Mouse (Mus musculus): Measurements from ENCODE around the gene Tor1aip2. TPM values are rescaled to one million over a fixed set of nuclear protein-coding genes. Genes with fewer than 3 reads are reported as not detected.

Tor1aip2 gene
- polyA plus RNA-seq, 1 experiment = 104 TPM

DNA sequence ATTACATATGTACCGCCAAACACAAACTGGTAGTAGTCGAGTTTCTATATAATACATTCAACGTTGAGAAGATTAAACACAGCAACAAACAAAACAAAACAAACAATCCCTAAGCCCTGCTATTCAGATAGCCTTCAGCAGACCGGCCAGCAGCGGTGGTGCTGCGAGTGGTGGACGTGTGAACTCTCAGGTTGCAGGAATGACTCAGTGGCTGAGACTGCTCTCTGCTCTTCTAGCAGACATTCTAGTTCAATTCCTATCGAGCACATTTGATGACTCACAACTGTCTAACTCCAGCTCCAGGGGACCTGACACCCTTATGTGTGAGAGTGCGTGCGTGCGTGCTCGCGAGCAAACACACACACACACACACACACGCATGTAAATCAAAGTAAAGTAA lies 34.9 kb downstream of the Tor1aip2 start:
- TF ChIP-seq CTCF (IDR thresholded peaks at IDR 0.05; ENCODE audit: low read depth, low read length) (no peak), POLR2A (IDR thresholded peaks at IDR 0.05; ENCODE audit: borderline replicate concordance, low read depth, low read length) (no peak)
- peaks cover 25% of the 10 kb centered on the region for H3K4me1 ChIP-seq (ENCODE audit: control insufficient read depth, insufficient read depth, low read length)
- H3K4me3 ChIP-seq (ENCODE audit: insufficient read depth, low read length) = no peak overlapping the region
- H3K27ac ChIP-seq (ENCODE audit: insufficient read depth, low read depth, low read length) = no peak overlapping the region

DNA sequence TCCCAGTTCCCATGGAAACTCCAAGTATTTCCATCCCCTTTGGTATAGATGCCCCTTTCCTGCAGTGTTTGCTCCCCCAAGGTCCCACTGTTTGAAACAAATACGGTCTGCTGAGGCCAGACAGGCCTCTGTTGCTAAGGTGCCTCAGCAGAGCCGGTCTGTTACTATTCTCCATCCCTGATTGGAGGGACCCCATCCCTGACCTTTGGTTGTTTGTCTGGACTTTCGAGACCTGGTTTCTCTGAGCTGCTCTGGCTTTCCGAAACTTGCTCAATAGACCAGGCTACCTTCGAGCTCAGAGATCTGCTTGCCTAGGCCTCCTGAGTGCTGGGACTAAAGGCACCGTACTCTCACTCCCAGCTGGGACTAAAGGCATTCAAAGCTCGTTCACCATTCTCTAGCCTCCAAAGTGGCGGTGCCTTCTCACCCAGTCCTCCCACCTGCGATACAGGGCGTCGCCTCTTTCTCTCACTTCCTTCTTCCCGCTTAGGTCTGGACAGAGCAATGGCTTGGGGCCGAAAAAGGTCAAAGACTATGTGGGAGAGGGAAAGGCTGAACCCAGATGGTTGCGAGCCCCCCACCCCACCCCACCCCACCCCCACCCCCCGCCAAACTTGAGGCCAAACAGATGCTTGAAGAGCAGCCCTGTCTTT lies 38.1 kb downstream of the Tor1aip2 start:
- Histone ChIP-seq H3K4me3 (ENCODE audit: insufficient read depth, low read length) (no peak overlapping the region), H3K27ac (ENCODE audit: insufficient read depth, low read depth, low read length) (no peak overlapping the region), H3K4me1 (ENCODE audit: control insufficient read depth, insufficient read depth, low read length) (peaks cover 5% of the 10 kb centered on the region; the same call in 1 of the 2 replicates)
- no peak for TF ChIP-seq CTCF (IDR thresholded peaks at IDR 0.05; ENCODE audit: low read depth, low read length)
- no peak for TF ChIP-seq POLR2A (IDR thresholded peaks at IDR 0.05; ENCODE audit: borderline replicate concordance, low read depth, low read length)

DNA sequence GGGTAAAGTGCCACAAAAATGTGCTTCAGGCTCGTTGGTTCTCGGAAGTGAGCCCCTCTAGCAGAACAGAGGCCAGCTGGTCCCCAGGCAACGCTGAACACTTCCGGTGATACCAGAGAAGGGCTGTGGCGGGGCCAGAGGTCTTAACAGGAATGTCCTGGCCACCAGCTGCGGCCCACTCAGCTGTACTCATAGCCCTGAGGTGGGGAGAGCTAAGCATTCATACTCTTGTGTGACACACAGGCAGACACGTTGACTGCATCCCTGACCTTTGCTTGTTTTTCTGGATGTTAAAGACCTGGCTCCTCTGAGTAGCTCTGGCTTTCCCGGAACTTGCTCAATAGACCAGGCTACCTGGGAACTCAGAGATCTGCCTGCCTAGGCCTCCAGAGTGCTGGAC lies 39.4 kb downstream of the Tor1aip2 start:
- Histone ChIP-seq H3K4me1 (ENCODE audit: control insufficient read depth, insufficient read depth, low read length) (peaks cover 5% of the 10 kb centered on the region; the same call in 1 of the 2 replicates), H3K4me3 (ENCODE audit: insufficient read depth, low read length) (no peak overlapping the region), H3K27ac (ENCODE audit: insufficient read depth, low read depth, low read length) (no peak overlapping the region)
- no peak for TF ChIP-seq POLR2A (IDR thresholded peaks at IDR 0.05; ENCODE audit: borderline replicate concordance, low read depth, low read length)
- TF ChIP-seq CTCF (IDR thresholded peaks at IDR 0.05; ENCODE audit: low read depth, low read length) = no peak

DNA sequence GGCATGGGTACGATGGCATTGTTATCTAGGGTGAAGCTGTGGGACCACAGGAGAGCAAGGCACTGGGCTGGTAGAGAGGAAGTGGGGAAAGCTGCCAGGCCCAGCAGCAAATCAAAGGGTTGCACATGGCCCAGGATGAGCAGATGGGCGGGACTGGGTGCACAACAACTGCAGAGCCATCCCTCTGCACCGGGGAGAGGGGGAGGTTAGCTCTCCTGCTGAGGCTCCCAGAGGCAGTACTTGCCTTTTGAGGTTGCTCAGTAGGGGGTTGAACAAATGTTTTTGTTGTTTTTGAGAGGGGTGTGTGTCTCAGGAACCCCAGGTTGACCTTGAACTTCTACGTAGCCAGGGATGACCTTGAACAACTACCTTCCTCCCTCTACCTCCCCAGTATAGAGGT lies 41.3 kb downstream of the Tor1aip2 start:
- Histone ChIP-seq H3K4me3 (ENCODE audit: insufficient read depth, low read length) (no peak overlapping the region), H3K27ac (ENCODE audit: insufficient read depth, low read depth, low read length) (no peak overlapping the region), H3K4me1 (ENCODE audit: control insufficient read depth, insufficient read depth, low read length) (peaks cover 5% of the 10 kb centered on the region; the same call in 1 of the 2 replicates)
- TF ChIP-seq CTCF (IDR thresholded peaks at IDR 0.05; ENCODE audit: low read depth, low read length) (no peak), POLR2A (IDR thresholded peaks at IDR 0.05; ENCODE audit: borderline replicate concordance, low read depth, low read length) (no peak)

DNA sequence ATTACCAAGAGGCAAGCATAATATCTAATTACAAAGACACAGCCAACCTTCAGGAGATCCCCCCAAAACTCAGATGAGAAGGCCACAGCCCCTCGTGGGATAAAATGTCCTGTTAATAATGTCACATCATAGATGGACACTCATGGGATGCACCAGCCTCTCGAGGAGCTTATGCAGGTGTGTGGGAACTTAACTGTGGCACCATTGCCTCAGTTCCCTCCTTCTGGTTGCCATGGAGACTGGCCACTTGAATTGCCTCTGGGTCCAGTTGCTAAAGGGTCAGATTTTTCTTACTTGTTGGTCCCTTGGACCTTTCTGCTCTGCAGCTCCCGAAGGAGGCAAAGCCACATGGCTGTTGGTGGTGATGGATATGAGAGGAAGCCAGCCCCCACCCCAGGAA lies 42.5 kb downstream of the Tor1aip2 start:
- no peak overlapping the region for H3K27ac ChIP-seq (ENCODE audit: insufficient read depth, low read depth, low read length)
- TF ChIP-seq POLR2A (IDR thresholded peaks at IDR 0.05; ENCODE audit: borderline replicate concordance, low read depth, low read length) (no peak), CTCF (IDR thresholded peaks at IDR 0.05; ENCODE audit: low read depth, low read length) (no peak)
- no peak overlapping the region for H3K4me3 ChIP-seq (ENCODE audit: insufficient read depth, low read length)
- H3K4me1 ChIP-seq (ENCODE audit: control insufficient read depth, insufficient read depth, low read length) = peaks cover 2% of the 10 kb centered on the region; the same call in 1 of the 2 replicates

DNA sequence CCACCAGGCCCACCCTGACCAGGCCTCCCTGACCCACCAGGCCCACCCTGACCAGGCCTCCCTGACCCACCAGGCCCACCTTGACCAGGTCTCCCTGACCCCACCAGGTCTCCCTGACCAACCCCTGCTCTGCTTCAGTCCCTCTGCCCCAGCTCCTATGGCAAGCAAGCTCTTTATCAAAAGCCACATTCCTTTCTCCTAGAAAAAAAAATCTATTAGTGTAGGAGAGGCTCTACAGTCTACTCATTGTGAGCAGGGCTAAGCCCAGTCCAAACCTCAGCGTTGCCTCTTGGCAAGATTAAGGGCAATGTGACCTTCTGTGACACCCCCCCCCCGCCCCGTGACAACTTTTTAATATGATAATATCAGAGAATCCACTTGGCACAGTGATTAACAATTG lies 49.4 kb downstream of the Tor1aip2 start:
- no peaks in the 10 kb centered on the region for H3K4me1 ChIP-seq (ENCODE audit: control insufficient read depth, insufficient read depth, low read length)
- no peak overlapping the region for H3K27ac ChIP-seq (ENCODE audit: insufficient read depth, low read depth, low read length)
- H3K4me3 ChIP-seq (ENCODE audit: insufficient read depth, low read length) = no peak overlapping the region
- no peak for TF ChIP-seq POLR2A (IDR thresholded peaks at IDR 0.05; ENCODE audit: borderline replicate concordance, low read depth, low read length)
- TF ChIP-seq CTCF (IDR thresholded peaks at IDR 0.05; ENCODE audit: low read depth, low read length) = no peak

DNA sequence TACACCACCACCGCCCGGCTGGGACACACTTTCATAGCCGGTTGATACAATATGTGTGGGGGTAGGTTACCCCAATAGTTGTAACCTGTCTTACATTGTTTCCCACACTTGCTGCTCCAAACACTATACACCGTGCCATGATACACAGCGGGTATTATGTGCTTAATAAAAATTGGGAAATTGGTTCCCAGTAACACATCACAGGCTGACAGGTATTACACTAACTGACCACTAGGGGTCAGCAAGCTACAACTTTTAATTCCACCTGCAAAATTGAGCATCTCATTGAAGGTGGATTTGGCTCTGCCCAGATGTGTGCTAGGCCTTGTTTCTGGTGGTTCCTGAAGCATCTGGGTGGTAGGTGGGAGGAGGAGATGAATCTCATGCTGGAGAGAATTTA lies 50.6 kb downstream of the Tor1aip2 start:
- Histone ChIP-seq H3K27ac (ENCODE audit: insufficient read depth, low read depth, low read length) (no peak overlapping the region), H3K4me3 (ENCODE audit: insufficient read depth, low read length) (no peak overlapping the region), H3K4me1 (ENCODE audit: control insufficient read depth, insufficient read depth, low read length) (no peaks in the 10 kb centered on the region)
- TF ChIP-seq CTCF (IDR thresholded peaks at IDR 0.05; ENCODE audit: low read depth, low read length) = no peak
- no peak for TF ChIP-seq POLR2A (IDR thresholded peaks at IDR 0.05; ENCODE audit: borderline replicate concordance, low read depth, low read length)

DNA sequence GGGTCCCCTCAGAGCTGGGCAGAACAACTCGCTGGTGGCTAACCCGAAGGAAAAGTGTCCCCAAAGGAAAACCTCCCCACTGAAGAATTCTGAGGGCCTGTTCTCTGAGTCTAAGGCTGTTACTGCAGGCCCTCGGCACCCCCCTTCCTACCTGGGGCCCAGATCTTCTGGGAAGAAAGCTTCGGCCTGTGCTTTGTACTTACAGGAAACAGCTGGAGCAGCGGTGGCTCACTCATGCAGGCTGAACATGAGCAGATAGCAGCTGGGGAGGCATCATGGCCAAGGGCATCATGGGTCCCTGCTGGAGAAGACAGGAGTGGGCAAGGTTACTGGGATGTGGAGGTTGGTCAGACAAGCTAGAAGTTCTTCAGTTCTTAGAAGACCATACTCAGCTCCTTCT lies 52.4 kb downstream of the Tor1aip2 start:
- H3K4me1 ChIP-seq (ENCODE audit: control insufficient read depth, insufficient read depth, low read length) = no peaks in the 10 kb centered on the region
- no peak overlapping the region for H3K27ac ChIP-seq (ENCODE audit: insufficient read depth, low read depth, low read length)
- TF ChIP-seq CTCF (IDR thresholded peaks at IDR 0.05; ENCODE audit: low read depth, low read length) (no peak), POLR2A (IDR thresholded peaks at IDR 0.05; ENCODE audit: borderline replicate concordance, low read depth, low read length) (no peak)
- H3K4me3 ChIP-seq (ENCODE audit: insufficient read depth, low read length) = no peak overlapping the region

DNA sequence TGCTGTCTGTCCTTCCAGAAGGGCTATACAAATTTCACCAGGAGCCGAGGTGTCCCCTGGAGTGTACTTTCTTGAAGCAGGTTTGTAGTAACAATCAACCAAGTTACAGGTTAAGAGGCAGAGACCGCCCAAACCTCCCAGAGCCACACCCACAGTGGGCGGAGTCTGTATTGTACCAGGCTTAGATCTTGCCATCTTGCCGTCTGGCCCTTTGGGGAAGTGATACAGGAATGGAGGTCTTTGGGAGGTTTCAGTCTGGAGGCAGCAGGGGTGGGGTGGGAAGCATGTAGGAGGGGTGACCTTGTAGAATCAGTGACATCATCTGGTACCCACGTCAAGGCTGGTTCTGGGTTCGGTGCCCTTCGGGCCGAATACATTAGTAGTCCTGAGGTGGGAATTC lies 54.4 kb downstream of the Tor1aip2 start:
- TF ChIP-seq CTCF (IDR thresholded peaks at IDR 0.05; ENCODE audit: low read depth, low read length) (no peak), POLR2A (IDR thresholded peaks at IDR 0.05; ENCODE audit: borderline replicate concordance, low read depth, low read length) (no peak)
- H3K27ac ChIP-seq (ENCODE audit: insufficient read depth, low read depth, low read length) = no peak overlapping the region
- no peak overlapping the region for H3K4me3 ChIP-seq (ENCODE audit: insufficient read depth, low read length)
- H3K4me1 ChIP-seq (ENCODE audit: control insufficient read depth, insufficient read depth, low read length) = no peaks in the 10 kb centered on the region

DNA sequence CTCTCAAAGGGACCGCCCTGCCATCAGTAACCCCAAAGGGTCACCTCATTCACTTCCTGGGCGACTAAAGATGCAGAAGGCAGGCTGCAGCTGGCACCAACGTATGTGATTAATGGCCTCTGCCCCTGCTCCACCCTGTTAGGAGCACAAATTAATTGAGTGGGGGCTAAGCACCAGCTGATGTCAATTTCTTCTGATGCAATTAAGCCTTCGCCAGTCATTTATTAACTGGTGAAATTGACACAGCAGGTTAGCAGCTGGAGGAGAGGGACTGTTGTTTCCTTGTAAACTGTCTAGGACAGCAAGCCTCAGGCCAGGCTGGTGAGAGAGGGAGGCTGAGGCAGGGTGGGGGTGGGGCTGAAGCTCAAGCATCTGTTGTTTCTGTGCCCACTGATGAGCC lies 54.8 kb downstream of the Tor1aip2 start:
- TF ChIP-seq CTCF (IDR thresholded peaks at IDR 0.05; ENCODE audit: low read depth, low read length) = no peak
- H3K4me1 ChIP-seq (ENCODE audit: control insufficient read depth, insufficient read depth, low read length) = no peaks in the 10 kb centered on the region
- H3K27ac ChIP-seq (ENCODE audit: insufficient read depth, low read depth, low read length) = no peak overlapping the region

DNA sequence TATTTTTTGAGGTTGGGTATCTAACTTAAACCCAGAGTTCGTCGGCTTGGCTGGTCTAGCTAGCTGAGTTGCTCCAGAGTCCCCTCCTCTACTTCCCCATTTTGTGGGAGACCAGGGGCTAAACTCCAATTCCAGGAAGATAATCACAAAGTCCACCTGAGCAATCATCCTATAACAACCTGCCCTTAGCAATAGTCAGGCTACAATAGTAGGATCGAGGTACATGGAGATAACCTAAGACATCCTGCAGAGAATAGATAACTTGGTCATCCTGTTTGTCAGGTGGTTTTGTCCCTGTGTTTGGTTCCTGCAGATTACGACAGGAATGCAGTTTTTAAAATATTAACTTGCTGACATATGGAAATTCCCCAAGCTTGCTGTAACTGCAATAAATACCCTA lies 56.6 kb downstream of the Tor1aip2 start:
- no peaks in the 10 kb centered on the region for H3K4me1 ChIP-seq (ENCODE audit: control insufficient read depth, insufficient read depth, low read length)

More for the DNA sequence above, 54.8 kb downstream of the Tor1aip2 start:
- H3K4me3 ChIP-seq (ENCODE audit: insufficient read depth, low read length) = no peak overlapping the region

More for the DNA sequence above, 56.6 kb downstream of the Tor1aip2 start:
- Histone ChIP-seq H3K27ac (ENCODE audit: insufficient read depth, low read depth, low read length) (no peak overlapping the region), H3K4me3 (ENCODE audit: insufficient read depth, low read length) (no peak overlapping the region)
- TF ChIP-seq POLR2A (IDR thresholded peaks at IDR 0.05; ENCODE audit: borderline replicate concordance, low read depth, low read length) (no peak), CTCF (IDR thresholded peaks at IDR 0.05; ENCODE audit: low read depth, low read length) (no peak)
